Mouse (Mus musculus) embryonic facial prominence, embryonic 10.5 days (tissue): ENCODE measurements around the gene Rpa1. TPM values are rescaled to one million over a fixed set of nuclear protein-coding genes. Genes with fewer than 3 reads are reported as not detected.
"Not testable (repeated sequence)": the region's sequence is repeated elsewhere in the genome, so short reads cannot be mapped to it uniquely, and the experiment has no call there.

Experiments used
- DNase-seq: peaks from one replicate; pipeline ENCODE4 v3.0.0-alpha.2; 2017; ENCODE audit warnings: low spot score
- H3K27ac ChIP-seq: fragments of 300-500 bp; sonication (generic); replicated peaks from 2 replicates; pipeline ENCODE4 v1.5.1; 2016; ENCODE audit warnings: mild to moderate bottlenecking
- H3K27me3 ChIP-seq: fragments of 300-500 bp; sonication (generic); replicated peaks from 2 replicates; pipeline ENCODE4 v1.6.1; 2016; ENCODE audit warnings: low read depth, mild to moderate bottlenecking; ENCODE audit not compliant: poor library complexity, severe bottlenecking
- H3K36me3 ChIP-seq: fragments of 300-500 bp; sonication (generic); replicated peaks from 2 replicates; pipeline ENCODE4 v1.6.1; 2016; ENCODE audit warnings: mild to moderate bottlenecking, moderate library complexity
- H3K4me1 ChIP-seq: fragments of 300-500 bp; sonication (generic); 2 replicates; pipeline ENCODE4 v1.6.1; 2016
- H3K4me3 ChIP-seq: fragments of 300-500 bp; sonication (generic); 2 replicates; pipeline ENCODE4 v1.5.1; 2016; ENCODE audit warnings: mild to moderate bottlenecking, moderate library complexity
- H3K9me3 ChIP-seq: fragments of 300-500 bp; sonication (generic); 2 replicates; pipeline ENCODE4 v1.6.1; 2016; ENCODE audit warnings: mild to moderate bottlenecking
- WGBS: fragments of 180-500 bp; shearing (Covaris S2); methylation state at CpG from one replicate; pipeline ENCODE4 v1.1.7; 2016; 5-methylcytosine and 5-hydroxymethylcytosine counted together
- polyA plus RNA-seq: library from polyadenylated mRNA; unstranded; fragments of >200 nt; fragmentation: Nextera tagmentation; extraction: Ambion mirVana; gene quantifications from 2 replicates; pipeline ENCODE4 v1.2.1, GENCODE M21; 2016

Rpa1 gene
- polyA plus RNA-seq, 1 experiment from 2014 or later: 192 TPM

DNA sequence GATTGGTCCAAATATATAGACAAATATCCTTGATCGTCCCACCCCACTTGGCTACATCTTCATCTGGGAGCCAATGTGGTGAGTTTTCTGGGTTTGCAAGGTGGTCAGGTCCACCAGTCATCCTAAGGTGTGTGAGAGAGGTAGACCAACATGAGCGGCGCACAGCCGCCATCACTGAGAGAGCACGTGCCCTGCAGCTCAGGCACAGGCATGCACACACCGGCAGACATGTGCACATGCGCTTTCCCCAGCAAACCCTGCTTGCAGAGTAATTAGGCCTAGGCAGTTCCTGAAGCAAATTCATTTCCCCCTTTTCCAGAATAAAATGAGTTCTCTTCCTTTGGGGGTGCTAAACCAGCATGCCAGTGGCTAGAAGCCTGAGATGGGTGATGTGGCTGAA is 55.8 kb downstream of the Rpa1 start:
- H3K4me1 ChIP-seq: peaks cover 27% of the 10 kb centered on the region
- peaks cover 34% of the 10 kb centered on the region for H3K27me3 ChIP-seq
- H3K9me3 ChIP-seq: no peaks in the 10 kb centered on the region
- no peak overlapping the region for H3K4me3 ChIP-seq
- no peak overlapping the region for H3K27ac ChIP-seq
- 78% methylated on average over 7 of the region's 7 CpGs for WGBS
- no peaks in the 10 kb centered on the region for H3K36me3 ChIP-seq
- no peak for DNase-seq

DNA sequence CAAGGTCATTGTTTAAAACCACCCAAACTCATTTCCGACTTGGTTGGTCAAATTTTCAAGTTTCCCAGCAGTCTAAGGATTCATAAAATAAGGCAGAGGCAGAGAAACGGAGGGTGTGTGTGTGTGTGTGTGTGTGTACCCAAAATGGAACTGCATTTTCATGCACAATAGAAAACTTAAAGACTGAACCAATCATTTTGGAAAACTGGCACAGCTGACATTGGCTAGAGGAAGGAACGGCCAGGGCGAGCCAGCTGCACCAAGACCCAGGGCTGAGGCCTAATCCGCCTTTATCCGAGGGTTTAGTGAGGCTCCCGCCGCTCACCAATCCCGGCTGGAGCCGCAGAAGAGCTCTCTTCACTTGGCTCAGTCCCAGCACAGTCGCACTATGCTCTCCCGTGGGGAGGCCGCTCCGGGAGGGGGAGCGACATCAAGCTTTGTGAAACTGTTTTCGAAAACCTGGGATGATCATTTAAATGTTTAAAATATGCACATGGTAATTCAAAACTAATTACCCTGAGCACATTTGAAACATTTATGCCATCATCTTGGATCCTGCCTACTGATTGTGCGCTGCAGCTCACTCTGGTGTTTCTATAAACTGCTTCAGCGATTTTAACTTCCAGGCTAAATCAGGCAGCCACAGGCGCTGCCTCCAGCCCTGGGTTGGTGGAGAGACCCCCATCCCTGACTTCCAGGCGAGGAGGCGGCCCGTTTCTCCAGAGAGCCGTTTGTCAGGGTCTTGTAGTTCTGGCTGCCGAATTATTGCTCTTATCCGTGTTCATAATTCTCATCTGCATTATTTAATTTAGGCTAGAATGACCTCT is 56.5 kb downstream of the Rpa1 start:
- no peaks in the 10 kb centered on the region for H3K9me3 ChIP-seq
- H3K4me1 ChIP-seq: peaks cover 27% of the 10 kb centered on the region
- peak; percentile 33 for DNase-seq
- 23% methylated on average over 25 of the region's 25 CpGs for WGBS
- H3K27ac ChIP-seq: no peak overlapping the region
- no peaks in the 10 kb centered on the region for H3K36me3 ChIP-seq
- H3K27me3 ChIP-seq: peaks cover 34% of the 10 kb centered on the region
- H3K4me3 ChIP-seq: peak overlapping the region; percentile 28; the same call in 1 of the 2 replicates

DNA sequence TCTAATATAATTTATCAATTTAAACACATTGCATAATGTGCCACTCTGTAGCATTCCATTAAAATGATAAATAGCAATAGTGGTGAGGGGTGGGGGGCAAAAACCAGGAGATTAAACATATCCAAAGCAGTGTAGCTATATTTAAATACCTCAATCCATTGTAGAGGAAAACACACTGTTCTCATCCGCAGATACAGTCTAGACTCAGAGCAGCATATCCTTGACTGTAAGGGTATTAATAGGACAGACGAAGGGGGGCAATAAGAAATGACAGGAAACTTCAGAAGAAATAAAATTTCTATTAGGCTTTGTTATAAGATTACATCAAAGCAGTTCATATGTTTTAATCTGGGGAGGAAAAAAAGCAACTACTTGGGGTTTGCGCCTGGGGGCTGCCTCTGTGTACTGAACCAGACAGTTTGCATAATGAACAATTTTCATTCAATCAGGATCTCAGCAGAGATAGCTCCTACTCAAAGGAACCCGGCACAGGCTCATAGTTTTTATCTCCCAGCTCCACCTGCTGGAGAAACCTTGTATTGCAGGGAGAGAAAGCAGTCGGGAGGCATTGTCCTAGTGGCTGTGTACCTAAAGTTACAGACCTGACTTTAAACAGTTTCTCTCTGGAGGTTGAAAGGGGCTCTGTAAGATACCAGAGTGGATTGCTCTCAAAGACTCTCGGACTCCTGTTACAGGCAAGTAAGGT is 57.4 kb downstream of the Rpa1 start:
- WGBS: 21% methylated on average over 6 of the region's 6 CpGs
- Histone ChIP-seq H3K36me3 (no peaks in the 10 kb centered on the region), H3K4me3 (peak overlapping the region; percentile 28; the same call in 1 of the 2 replicates), H3K27me3 (peaks cover 36% of the 10 kb centered on the region), H3K27ac (no peak overlapping the region), H3K4me1 (peaks cover 30% of the 10 kb centered on the region), H3K9me3 (no peaks in the 10 kb centered on the region)
- DNase-seq: peak; percentile 89

DNA sequence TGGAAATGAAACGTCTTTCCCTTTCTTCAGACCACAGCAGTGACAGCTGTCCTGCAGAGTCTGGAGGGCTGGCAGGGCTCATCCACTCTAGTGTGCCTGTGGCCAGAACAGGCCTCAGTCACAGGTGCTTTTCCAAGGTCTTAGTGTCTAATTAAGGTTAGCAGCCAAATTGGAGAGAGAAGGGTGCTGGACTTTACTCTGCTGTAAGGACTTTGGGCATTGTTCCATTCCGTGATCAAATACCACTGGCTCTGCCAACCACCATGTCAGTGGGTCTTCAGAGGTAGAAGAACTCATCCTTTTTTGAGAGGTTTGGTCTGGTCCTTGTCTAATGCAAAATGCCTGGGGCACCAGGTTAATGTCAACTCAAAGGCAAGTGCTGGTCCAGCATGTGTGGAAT is 59.0 kb downstream of the Rpa1 start:
- 61% methylated on average over 2 of the region's 2 CpGs for WGBS
- no peak overlapping the region for H3K4me3 ChIP-seq
- H3K27me3 ChIP-seq: peaks cover 48% of the 10 kb centered on the region
- no peak for DNase-seq
- H3K27ac ChIP-seq: no peak overlapping the region
- H3K9me3 ChIP-seq: no peaks in the 10 kb centered on the region
- no peaks in the 10 kb centered on the region for H3K36me3 ChIP-seq
- H3K4me1 ChIP-seq: peaks cover 29% of the 10 kb centered on the region

DNA sequence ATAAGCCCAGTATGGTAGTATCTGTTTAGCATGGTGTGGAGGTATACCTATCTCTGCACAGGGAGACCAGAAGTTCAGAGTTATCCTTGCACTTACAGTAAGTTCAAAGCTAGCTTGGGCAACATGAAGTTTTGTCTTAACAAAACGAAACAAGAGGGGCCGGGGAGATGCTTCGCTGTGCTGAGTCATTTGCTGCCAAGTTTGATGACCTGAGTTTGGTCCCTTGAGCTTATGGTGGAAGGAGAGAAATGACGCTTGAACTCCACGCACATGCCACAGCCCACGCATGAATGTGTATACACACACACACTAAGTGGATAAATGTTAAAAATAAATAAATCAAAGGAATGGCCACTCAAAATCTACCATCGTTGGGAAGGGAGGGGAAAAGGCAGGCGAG is 59.6 kb downstream of the Rpa1 start:
- no peak for DNase-seq
- H3K27ac ChIP-seq: no peak overlapping the region
- peaks cover 26% of the 10 kb centered on the region for H3K4me1 ChIP-seq
- 88% methylated on average over 8 of the region's 8 CpGs for WGBS
- no peaks in the 10 kb centered on the region for H3K36me3 ChIP-seq
- peaks cover 46% of the 10 kb centered on the region for H3K27me3 ChIP-seq
- no peak overlapping the region for H3K4me3 ChIP-seq
- no peaks in the 10 kb centered on the region for H3K9me3 ChIP-seq

DNA sequence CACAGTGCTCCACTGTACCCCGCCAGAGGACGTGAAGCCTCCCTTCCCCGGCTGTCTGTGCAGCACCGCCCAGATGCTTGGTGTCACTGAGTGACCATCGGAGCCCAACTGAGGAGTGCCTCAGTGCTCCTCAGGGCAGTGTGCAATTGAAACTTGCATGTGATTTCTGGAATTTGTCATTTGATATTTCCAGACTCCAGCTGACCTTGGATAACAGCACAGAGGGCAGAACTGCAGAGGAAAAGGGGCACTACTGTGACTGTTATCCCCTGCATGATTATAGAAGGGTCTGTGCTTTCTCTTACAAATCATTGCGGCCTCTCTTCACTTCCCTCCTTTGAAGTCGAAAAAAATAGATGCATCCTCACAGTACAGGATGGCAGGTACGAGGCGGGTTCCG is 60.2 kb downstream of the Rpa1 start:
- Histone ChIP-seq H3K36me3 (no peaks in the 10 kb centered on the region), H3K27ac (no peak overlapping the region), H3K9me3 (no peaks in the 10 kb centered on the region), H3K4me3 (no peak overlapping the region), H3K4me1 (peaks cover 29% of the 10 kb centered on the region), H3K27me3 (peaks cover 46% of the 10 kb centered on the region)
- 75% methylated on average over 10 of the region's 10 CpGs for WGBS
- no peak for DNase-seq

DNA sequence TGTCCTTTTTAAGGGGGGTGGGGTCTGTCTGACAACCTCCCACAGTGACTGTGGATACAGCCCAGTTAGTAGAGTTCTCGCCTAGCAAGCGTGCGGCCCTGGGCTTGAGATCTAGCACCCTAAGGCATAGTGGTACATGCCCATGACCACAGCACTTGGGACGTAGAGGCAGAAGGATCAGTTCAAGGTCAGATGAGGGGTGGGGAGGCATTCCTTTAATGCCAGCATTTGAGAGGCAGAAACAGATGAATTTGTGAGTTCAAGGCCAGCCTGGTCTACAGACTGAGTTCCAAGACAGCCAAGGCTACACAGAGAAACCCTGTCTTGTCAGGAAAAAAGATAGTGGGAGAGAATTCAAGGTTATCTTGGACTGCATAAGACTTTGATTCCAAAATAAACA is 61.3 kb downstream of the Rpa1 start:
- no peak for DNase-seq
- peaks cover 46% of the 10 kb centered on the region for H3K27me3 ChIP-seq
- H3K4me3 ChIP-seq: no peak overlapping the region
- no peak overlapping the region for H3K27ac ChIP-seq
- no peaks in the 10 kb centered on the region for H3K9me3 ChIP-seq
- 87% methylated on average over 4 of the region's 4 CpGs for WGBS
- H3K36me3 ChIP-seq: no peaks in the 10 kb centered on the region
- H3K4me1 ChIP-seq: peaks cover 36% of the 10 kb centered on the region

DNA sequence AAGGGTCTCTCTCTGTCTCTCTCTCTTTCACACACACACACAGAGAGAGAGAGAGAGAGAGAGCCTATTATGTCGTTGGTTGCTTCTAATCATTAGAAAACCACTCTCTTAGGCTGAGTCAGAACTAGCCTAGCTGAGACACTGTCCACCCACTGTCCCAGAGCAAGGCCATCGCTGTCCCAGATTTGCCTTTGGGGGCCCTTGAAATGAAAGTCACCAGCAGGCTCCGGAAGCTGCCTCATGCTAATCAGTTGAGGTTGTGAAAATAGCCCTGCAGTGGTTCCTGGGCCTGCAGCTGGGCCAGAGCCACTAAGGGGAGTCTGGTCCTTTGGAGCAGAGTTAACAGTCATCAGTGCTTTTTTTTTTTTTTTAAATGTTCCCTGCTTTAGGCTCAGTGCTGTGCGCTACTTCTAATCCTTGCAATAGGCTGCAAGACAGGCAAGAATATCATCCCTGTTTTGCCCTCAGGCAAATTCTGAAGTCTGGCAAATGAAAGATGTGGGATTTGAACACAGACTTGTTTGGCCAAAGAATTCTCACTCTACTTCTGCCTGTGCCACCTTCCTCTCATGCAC is 62.1 kb downstream of the Rpa1 start:
- DNase-seq: no peak
- H3K4me3 ChIP-seq: no peak overlapping the region
- H3K36me3 ChIP-seq: no peaks in the 10 kb centered on the region
- H3K4me1 ChIP-seq: peaks cover 36% of the 10 kb centered on the region
- no peak overlapping the region for H3K27ac ChIP-seq
- H3K27me3 ChIP-seq: peaks cover 46% of the 10 kb centered on the region
- 48% methylated on average over 4 of the region's 4 CpGs for WGBS
- H3K9me3 ChIP-seq: no peaks in the 10 kb centered on the region

DNA sequence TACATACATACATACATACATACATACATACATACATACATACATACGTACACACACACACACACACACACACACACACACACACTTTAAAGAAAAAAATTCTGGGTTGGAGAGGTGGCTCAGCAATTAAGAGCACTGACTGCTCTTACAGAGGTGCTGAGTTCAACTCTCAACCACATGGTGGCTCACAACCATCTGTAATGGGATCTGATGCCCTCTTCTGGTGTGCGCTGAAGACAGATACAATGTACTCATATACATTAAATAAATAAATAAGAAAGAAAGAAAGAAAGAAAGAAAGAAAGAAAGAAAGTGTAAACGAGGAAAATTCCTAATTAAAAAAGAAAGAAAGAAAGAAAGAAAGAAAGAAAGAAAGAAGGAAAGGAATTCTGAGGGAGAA is 64.3 kb downstream of the Rpa1 start:
- 66% methylated on average over 3 of the region's 3 CpGs for WGBS
- H3K9me3 ChIP-seq, H3K36me3 ChIP-seq, H3K4me3 ChIP-seq, H3K27ac ChIP-seq, DNase-seq: not testable (repeated sequence)
- Histone ChIP-seq H3K27me3 (peaks cover 59% of the 10 kb centered on the region), H3K4me1 (peaks cover 57% of the 10 kb centered on the region)

DNA sequence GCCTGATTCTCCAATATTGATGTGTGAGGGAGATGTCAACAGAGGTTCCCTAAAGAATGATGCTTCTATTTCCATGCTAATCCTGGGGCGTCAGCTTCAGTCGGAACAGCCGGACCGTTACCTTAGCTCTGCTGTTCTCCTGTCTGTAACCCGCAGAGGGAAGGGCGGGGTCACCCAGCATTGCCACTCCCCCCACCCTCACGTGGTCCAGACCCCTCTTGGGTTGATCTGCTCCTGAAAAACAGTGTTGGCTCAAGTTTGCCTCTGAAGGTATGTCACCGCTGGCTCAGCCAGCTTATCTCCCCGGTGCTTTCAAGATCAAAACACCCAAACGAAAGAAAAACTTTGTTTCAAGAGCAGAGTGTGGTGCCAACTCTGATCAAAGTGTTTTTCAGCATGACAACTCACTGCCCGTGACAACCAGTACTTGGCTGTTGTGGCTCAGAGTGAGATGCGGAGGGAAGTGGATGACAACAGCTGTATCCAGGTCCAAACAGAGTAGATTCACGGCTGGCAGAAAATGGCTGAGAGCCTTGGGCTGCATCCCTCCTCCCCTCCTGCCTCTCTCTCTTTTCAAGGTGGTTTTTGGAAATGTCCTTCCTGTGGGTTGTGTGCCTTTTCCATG is 65.5 kb downstream of the Rpa1 start:
- peak; percentile 65 for DNase-seq
- Histone ChIP-seq H3K4me3 (peak overlapping the region; percentile 42), H3K4me1 (peaks cover 57% of the 10 kb centered on the region), H3K27ac (no peak overlapping the region), H3K27me3 (peaks cover 59% of the 10 kb centered on the region), H3K36me3 (no peaks in the 10 kb centered on the region), H3K9me3 (no peaks in the 10 kb centered on the region)
- WGBS: 10% methylated on average over 13 of the region's 13 CpGs

DNA sequence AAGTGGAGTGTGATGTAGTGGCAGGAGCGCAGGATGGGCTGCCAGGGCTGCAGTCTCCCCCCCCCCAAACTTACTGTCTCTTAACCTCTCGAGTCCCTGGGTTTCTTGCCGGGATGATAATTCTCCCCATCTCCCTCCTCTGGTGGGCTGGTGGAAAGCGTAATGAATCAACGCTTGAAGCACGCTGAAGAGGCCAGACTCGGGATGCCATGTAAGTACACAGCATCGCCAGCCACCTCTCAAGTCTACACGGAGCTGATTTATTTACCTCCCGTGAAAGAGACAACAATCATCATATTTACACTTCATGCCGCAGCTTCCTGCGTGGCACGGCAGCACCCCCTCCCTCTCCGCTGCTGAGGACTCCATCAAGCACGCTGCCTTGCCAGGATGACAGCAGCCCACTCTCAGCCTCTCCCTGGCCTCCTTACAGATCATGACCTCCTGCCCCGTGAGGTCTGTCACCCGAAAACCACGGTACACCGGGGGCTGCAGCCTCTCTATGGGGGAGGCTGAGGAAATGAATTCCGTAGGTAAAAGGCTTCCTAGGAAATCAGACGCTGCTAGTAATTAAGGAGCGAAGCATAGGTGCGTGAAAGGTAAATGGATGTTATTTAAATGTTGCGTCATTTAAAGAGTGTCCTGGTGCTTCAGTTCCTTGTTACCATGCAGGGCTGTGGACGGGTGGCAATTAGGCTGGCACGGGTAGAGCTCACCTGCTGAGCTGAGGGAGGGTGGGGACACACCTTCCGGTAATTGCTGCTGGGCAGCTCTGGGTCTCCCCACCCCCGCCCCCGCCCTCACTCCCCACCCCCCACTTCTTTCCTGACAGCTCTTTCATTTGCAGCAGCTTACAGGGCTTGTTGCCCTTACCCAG is 66.5 kb downstream of the Rpa1 start:
- H3K9me3 ChIP-seq: no peaks in the 10 kb centered on the region
- peaks cover 59% of the 10 kb centered on the region for H3K27me3 ChIP-seq
- H3K27ac ChIP-seq: no peak overlapping the region
- 6% methylated on average over 29 of the region's 29 CpGs for WGBS
- H3K4me1 ChIP-seq: peaks cover 57% of the 10 kb centered on the region
- H3K4me3 ChIP-seq: peak overlapping the region; percentile 42
- no peak for DNase-seq
- H3K36me3 ChIP-seq: no peaks in the 10 kb centered on the region
